Mouse (Mus musculus): ENCODE measurements around the gene Pex13. TPM values are rescaled to one million over a fixed set of nuclear protein-coding genes. Genes with fewer than 3 reads are reported as not detected.

Gene Pex13
- polyA plus RNA-seq, 1 experiment from 2014 or later: 33.5 TPM

- Histone ChIP-seq H3K27me3 (ENCODE audit: control insufficient read depth, insufficient read depth, low read length) (no peaks in the 10 kb centered on the region), H3K9ac (ENCODE audit: low read length) (no peak overlapping the region), H3K27ac (replicated peaks in 1 of 2; ENCODE audit: control insufficient read depth in 1 of 2, insufficient read depth in 1 of 2, low read depth in 2 of 2, low read length in 2 of 2) (no peak overlapping the region), H3K4me2 (ENCODE audit: low read length) (no peak overlapping the region), H3K4me3 (ENCODE audit: control insufficient read depth in 1 of 2, insufficient read depth in 1 of 2, low read depth in 1 of 2, low read length in 2 of 2) (no peak overlapping the region), H3K4me1 (ENCODE audit: control insufficient read depth in 2 of 2, insufficient read depth in 2 of 2, low read length in 2 of 2) (no peaks in the 10 kb centered on the region), H3K36me3 (ENCODE audit: control insufficient read depth, insufficient read depth, low read length) (0 out of 2 replicates have a peak, but pooled peaks cover 3% of the 10 kb centered on the region), H3K9me3 (ENCODE audit: control insufficient read depth, low read length) (no peaks in the 10 kb centered on the region)
- no peak for ATAC-seq (ENCODE audit: insufficient number of reproducible peaks, insufficient read depth, low FRiP score, low read depth)
- WGBS: 90% methylated on average over 2 of the region's 2 CpGs
These were observed 27.5 kb upstream of the Pex13 start for GRCm38 (mm10) chr11:23693286-23693685.

GRCm38 (mm10) chr11:23688060-23688459, 22.3 kb upstream of the Pex13 start:
- 93% methylated on average over 1 of the region's 1 CpGs for WGBS
- Histone ChIP-seq H3K4me3 (ENCODE audit: control insufficient read depth in 1 of 2, insufficient read depth in 1 of 2, low read depth in 1 of 2, low read length in 2 of 2) (no peak overlapping the region), H3K4me1 (ENCODE audit: control insufficient read depth in 2 of 2, insufficient read depth in 2 of 2, low read length in 2 of 2) (no peaks in the 10 kb centered on the region), H3K27ac (replicated peaks in 1 of 2; ENCODE audit: control insufficient read depth in 1 of 2, insufficient read depth in 1 of 2, low read depth in 2 of 2, low read length in 2 of 2) (no peak overlapping the region), H3K9ac (ENCODE audit: low read length) (no peak overlapping the region), H3K27me3 (ENCODE audit: control insufficient read depth, insufficient read depth, low read length) (no peaks in the 10 kb centered on the region), H3K4me2 (ENCODE audit: low read length) (no peak overlapping the region), H3K36me3 (ENCODE audit: control insufficient read depth, insufficient read depth, low read length) (peaks cover 19% of the 10 kb centered on the region), H3K9me3 (ENCODE audit: control insufficient read depth, low read length) (no peaks in the 10 kb centered on the region)
- no peak for ATAC-seq (ENCODE audit: insufficient number of reproducible peaks, insufficient read depth, low FRiP score, low read depth)

- Histone ChIP-seq H3K4me3 (ENCODE audit: control insufficient read depth in 1 of 2, insufficient read depth in 1 of 2, low read depth in 1 of 2, low read length in 2 of 2) (no peak overlapping the region), H3K9ac (ENCODE audit: low read length) (no peak overlapping the region), H3K4me2 (ENCODE audit: low read length) (no peak overlapping the region), H3K9me3 (ENCODE audit: control insufficient read depth, low read length) (no peaks in the 10 kb centered on the region), H3K27ac (replicated peaks in 1 of 2; ENCODE audit: control insufficient read depth in 1 of 2, insufficient read depth in 1 of 2, low read depth in 2 of 2, low read length in 2 of 2) (no peak overlapping the region), H3K4me1 (ENCODE audit: control insufficient read depth in 2 of 2, insufficient read depth in 2 of 2, low read length in 2 of 2) (no peaks in the 10 kb centered on the region), H3K27me3 (ENCODE audit: control insufficient read depth, insufficient read depth, low read length) (no peaks in the 10 kb centered on the region), H3K36me3 (ENCODE audit: control insufficient read depth, insufficient read depth, low read length) (peaks cover 30% of the 10 kb centered on the region)
- no peak for ATAC-seq (ENCODE audit: insufficient number of reproducible peaks, insufficient read depth, low FRiP score, low read depth)
- 76% methylated on average over 5 of the region's 5 CpGs for WGBS
These were observed 20.9 kb upstream of the Pex13 start for GRCm38 (mm10) chr11:23686671-23687070.

- WGBS: 94% methylated on average over 5 of the region's 5 CpGs
- H3K4me3 ChIP-seq (ENCODE audit: control insufficient read depth in 1 of 2, insufficient read depth in 1 of 2, low read depth in 1 of 2, low read length in 2 of 2): no peak overlapping the region
- peaks cover 48% of the 10 kb centered on the region for H3K36me3 ChIP-seq (ENCODE audit: control insufficient read depth, insufficient read depth, low read length)
- no peak overlapping the region for H3K4me2 ChIP-seq (ENCODE audit: low read length)
- no peaks in the 10 kb centered on the region for H3K4me1 ChIP-seq (ENCODE audit: control insufficient read depth in 2 of 2, insufficient read depth in 2 of 2, low read length in 2 of 2)
- H3K27ac ChIP-seq (replicated peaks in 1 of 2; ENCODE audit: control insufficient read depth in 1 of 2, insufficient read depth in 1 of 2, low read depth in 2 of 2, low read length in 2 of 2): no peak overlapping the region
- H3K9ac ChIP-seq (ENCODE audit: low read length): no peak overlapping the region
- ATAC-seq (ENCODE audit: insufficient number of reproducible peaks, insufficient read depth, low FRiP score, low read depth): no peak
- H3K27me3 ChIP-seq (ENCODE audit: control insufficient read depth, insufficient read depth, low read length): no peaks in the 10 kb centered on the region
- H3K9me3 ChIP-seq (ENCODE audit: control insufficient read depth, low read length): no peaks in the 10 kb centered on the region
These were observed 16.8 kb upstream of the Pex13 start for GRCm38 (mm10) chr11:23682561-23682960.

GRCm38 (mm10) chr11:23680435-23680950, 14.7 kb upstream of the Pex13 start:
- no peak overlapping the region for H3K9ac ChIP-seq (ENCODE audit: low read length)
- no peaks in the 10 kb centered on the region for H3K9me3 ChIP-seq (ENCODE audit: control insufficient read depth, low read length)
- no peak overlapping the region for H3K4me2 ChIP-seq (ENCODE audit: low read length)
- H3K27ac ChIP-seq (replicated peaks in 1 of 2; ENCODE audit: control insufficient read depth in 1 of 2, insufficient read depth in 1 of 2, low read depth in 2 of 2, low read length in 2 of 2): no peak overlapping the region
- no peak for ATAC-seq (ENCODE audit: insufficient number of reproducible peaks, insufficient read depth, low FRiP score, low read depth)
- peaks cover 68% of the 10 kb centered on the region for H3K36me3 ChIP-seq (ENCODE audit: control insufficient read depth, insufficient read depth, low read length)
- no peaks in the 10 kb centered on the region for H3K4me1 ChIP-seq (ENCODE audit: control insufficient read depth in 2 of 2, insufficient read depth in 2 of 2, low read length in 2 of 2)
- 82% methylated on average over 6 of the region's 6 CpGs for WGBS
- no peak overlapping the region for H3K4me3 ChIP-seq (ENCODE audit: control insufficient read depth in 1 of 2, insufficient read depth in 1 of 2, low read depth in 1 of 2, low read length in 2 of 2)
- H3K27me3 ChIP-seq (ENCODE audit: control insufficient read depth, insufficient read depth, low read length): no peaks in the 10 kb centered on the region

- H3K9me3 ChIP-seq (ENCODE audit: control insufficient read depth, low read length): no peaks in the 10 kb centered on the region
- no peak for ATAC-seq (ENCODE audit: insufficient number of reproducible peaks, insufficient read depth, low FRiP score, low read depth)
- H3K9ac ChIP-seq (ENCODE audit: low read length): no peak overlapping the region
- H3K36me3 ChIP-seq (ENCODE audit: control insufficient read depth, insufficient read depth, low read length): peaks cover 79% of the 10 kb centered on the region
- H3K4me3 ChIP-seq (ENCODE audit: control insufficient read depth in 1 of 2, insufficient read depth in 1 of 2, low read depth in 1 of 2, low read length in 2 of 2): no peak overlapping the region
- no peaks in the 10 kb centered on the region for H3K4me1 ChIP-seq (ENCODE audit: control insufficient read depth in 2 of 2, insufficient read depth in 2 of 2, low read length in 2 of 2)
- H3K4me2 ChIP-seq (ENCODE audit: low read length): no peak overlapping the region
- no peaks in the 10 kb centered on the region for H3K27me3 ChIP-seq (ENCODE audit: control insufficient read depth, insufficient read depth, low read length)
- WGBS: 41% methylated on average over 3 of the region's 3 CpGs
- no peak overlapping the region for H3K27ac ChIP-seq (replicated peaks in 1 of 2; ENCODE audit: control insufficient read depth in 1 of 2, insufficient read depth in 1 of 2, low read depth in 2 of 2, low read length in 2 of 2)
These were observed 13.4 kb upstream of the Pex13 start for GRCm38 (mm10) chr11:23679044-23679642.

GRCm38 (mm10) chr11:23676100-23676499, 10.3 kb upstream of the Pex13 start:
- H3K4me1 ChIP-seq (ENCODE audit: control insufficient read depth in 2 of 2, insufficient read depth in 2 of 2, low read length in 2 of 2): no peaks in the 10 kb centered on the region
- no peak overlapping the region for H3K9ac ChIP-seq (ENCODE audit: low read length)
- H3K4me3 ChIP-seq (ENCODE audit: control insufficient read depth in 1 of 2, insufficient read depth in 1 of 2, low read depth in 1 of 2, low read length in 2 of 2): no peak overlapping the region
- no peaks in the 10 kb centered on the region for H3K27me3 ChIP-seq (ENCODE audit: control insufficient read depth, insufficient read depth, low read length)
- H3K4me2 ChIP-seq (ENCODE audit: low read length): no peak overlapping the region
- no peak for ATAC-seq (ENCODE audit: insufficient number of reproducible peaks, insufficient read depth, low FRiP score, low read depth)
- H3K9me3 ChIP-seq (ENCODE audit: control insufficient read depth, low read length): no peaks in the 10 kb centered on the region
- 87% methylated on average over 5 of the region's 5 CpGs for WGBS
- H3K27ac ChIP-seq (replicated peaks in 1 of 2; ENCODE audit: control insufficient read depth in 1 of 2, insufficient read depth in 1 of 2, low read depth in 2 of 2, low read length in 2 of 2): no peak overlapping the region
- H3K36me3 ChIP-seq (ENCODE audit: control insufficient read depth, insufficient read depth, low read length): peaks cover 80% of the 10 kb centered on the region

- no peaks in the 10 kb centered on the region for H3K4me1 ChIP-seq (ENCODE audit: control insufficient read depth in 2 of 2, insufficient read depth in 2 of 2, low read length in 2 of 2)
- no peaks in the 10 kb centered on the region for H3K27me3 ChIP-seq (ENCODE audit: control insufficient read depth, insufficient read depth, low read length)
- H3K4me3 ChIP-seq (ENCODE audit: control insufficient read depth in 1 of 2, insufficient read depth in 1 of 2, low read depth in 1 of 2, low read length in 2 of 2): no peak overlapping the region
- H3K9ac ChIP-seq (ENCODE audit: low read length): no peak overlapping the region
- H3K4me2 ChIP-seq (ENCODE audit: low read length): no peak overlapping the region
- no peaks in the 10 kb centered on the region for H3K9me3 ChIP-seq (ENCODE audit: control insufficient read depth, low read length)
- H3K27ac ChIP-seq (replicated peaks in 1 of 2; ENCODE audit: control insufficient read depth in 1 of 2, insufficient read depth in 1 of 2, low read depth in 2 of 2, low read length in 2 of 2): no peak overlapping the region
- H3K36me3 ChIP-seq (ENCODE audit: control insufficient read depth, insufficient read depth, low read length): peaks cover 63% of the 10 kb centered on the region
- WGBS: 91% methylated on average over 4 of the region's 4 CpGs
- ATAC-seq (ENCODE audit: insufficient number of reproducible peaks, insufficient read depth, low FRiP score, low read depth): no peak
These were observed 6.5 kb upstream of the Pex13 start for GRCm38 (mm10) chr11:23672256-23672749.
